Mouse (Mus musculus): ENCODE results near the gene Col6a6. TPM values are rescaled to one million over a fixed set of nuclear protein-coding genes. Genes with fewer than 3 reads are reported as not detected.
A peak's percentile ranks its signal among the peaks of the same experiment; 100 is the strongest.

The Col6a6 gene
- polyA plus RNA-seq, 1 experiment from 2014 or later, result 0.09 TPM

DNA sequence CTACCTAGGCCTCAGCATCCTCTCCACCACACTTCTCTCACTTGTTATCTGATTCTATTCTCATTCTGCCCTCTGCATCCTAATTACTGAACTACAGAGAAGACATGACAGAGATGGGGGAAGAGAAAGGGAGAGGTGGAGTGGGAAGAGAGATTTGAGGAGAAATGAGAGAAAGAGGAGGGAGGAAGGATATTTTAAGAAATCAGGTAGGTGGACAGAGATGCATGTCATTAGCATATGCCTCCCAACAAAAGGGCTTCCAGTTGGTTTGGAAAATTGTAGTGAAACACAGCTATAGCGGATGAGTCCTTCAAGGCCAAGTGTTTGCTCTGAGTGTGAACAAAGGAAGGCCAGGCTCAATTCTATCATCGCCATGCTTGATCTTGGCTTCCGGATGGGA is 115.9 kb downstream of the Col6a6 start:
- Histone ChIP-seq H3K27me3 (ENCODE audit: control insufficient read depth, insufficient read depth, low read length) (no peaks in the 10 kb centered on the region), H3K4me2 (replicated peaks; ENCODE audit: low read depth, low read length) (no peak overlapping the region), H3K9ac (ENCODE audit: low read depth, low read length) (no peak overlapping the region), H3K4me1 (replicated peaks; ENCODE audit: control insufficient read depth, insufficient read depth, low read length) (no peaks in the 10 kb centered on the region), H3K27ac (ENCODE audit: low read depth, low read length) (no peak overlapping the region), H3K36me3 (ENCODE audit: control insufficient read depth, insufficient read depth, low read length) (no peaks in the 10 kb centered on the region), H3K4me3 (ENCODE audit: low read depth, low read length) (no peak overlapping the region), H3K9me3 (ENCODE audit: control insufficient read depth, low read length) (no peaks in the 10 kb centered on the region)
- DNase-seq (ENCODE audit: low spot score) (no peak), ATAC-seq (ENCODE audit: low FRiP score) (no peak)
- 91% methylated on average over 3 of the region's 3 CpGs for WGBS

DNA sequence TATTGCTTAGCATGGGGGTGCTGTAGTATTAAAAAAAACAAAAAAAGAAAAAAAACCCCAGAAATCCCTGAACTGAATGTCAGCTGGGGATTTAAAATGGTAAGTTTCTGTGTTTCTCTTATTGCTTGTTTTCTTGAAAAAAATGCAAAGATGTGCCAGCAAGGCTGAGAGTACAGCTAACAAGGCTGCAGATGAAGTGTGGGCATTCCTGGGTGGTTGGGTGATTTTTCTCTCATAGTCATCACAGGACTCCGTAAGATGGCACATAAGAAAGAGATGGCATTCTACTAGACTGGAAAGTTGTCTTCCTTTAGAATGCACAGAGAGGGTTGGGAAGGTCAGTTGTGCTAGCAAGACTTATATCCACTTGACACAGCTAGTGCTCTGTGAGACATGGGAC is 122.9 kb downstream of the Col6a6 start:
- H3K27me3 ChIP-seq (ENCODE audit: control insufficient read depth, insufficient read depth, low read length), result no peaks in the 10 kb centered on the region
- H3K9me3 ChIP-seq (ENCODE audit: control insufficient read depth, low read length), result no peaks in the 10 kb centered on the region
- H3K4me1 ChIP-seq (replicated peaks; ENCODE audit: control insufficient read depth, insufficient read depth, low read length), result no peaks in the 10 kb centered on the region
- no peak overlapping the region for H3K9ac ChIP-seq (ENCODE audit: low read depth, low read length)
- 96% methylated on average over 1 of the region's 1 CpGs for WGBS
- H3K4me3 ChIP-seq (ENCODE audit: low read depth, low read length), result no peak overlapping the region
- H3K27ac ChIP-seq (ENCODE audit: low read depth, low read length), result no peak overlapping the region
- no peak for ATAC-seq (ENCODE audit: low FRiP score)
- no peaks in the 10 kb centered on the region for H3K36me3 ChIP-seq (ENCODE audit: control insufficient read depth, insufficient read depth, low read length)
- no peak overlapping the region for H3K4me2 ChIP-seq (replicated peaks; ENCODE audit: low read depth, low read length)
- DNase-seq (ENCODE audit: low spot score), result no peak

DNA sequence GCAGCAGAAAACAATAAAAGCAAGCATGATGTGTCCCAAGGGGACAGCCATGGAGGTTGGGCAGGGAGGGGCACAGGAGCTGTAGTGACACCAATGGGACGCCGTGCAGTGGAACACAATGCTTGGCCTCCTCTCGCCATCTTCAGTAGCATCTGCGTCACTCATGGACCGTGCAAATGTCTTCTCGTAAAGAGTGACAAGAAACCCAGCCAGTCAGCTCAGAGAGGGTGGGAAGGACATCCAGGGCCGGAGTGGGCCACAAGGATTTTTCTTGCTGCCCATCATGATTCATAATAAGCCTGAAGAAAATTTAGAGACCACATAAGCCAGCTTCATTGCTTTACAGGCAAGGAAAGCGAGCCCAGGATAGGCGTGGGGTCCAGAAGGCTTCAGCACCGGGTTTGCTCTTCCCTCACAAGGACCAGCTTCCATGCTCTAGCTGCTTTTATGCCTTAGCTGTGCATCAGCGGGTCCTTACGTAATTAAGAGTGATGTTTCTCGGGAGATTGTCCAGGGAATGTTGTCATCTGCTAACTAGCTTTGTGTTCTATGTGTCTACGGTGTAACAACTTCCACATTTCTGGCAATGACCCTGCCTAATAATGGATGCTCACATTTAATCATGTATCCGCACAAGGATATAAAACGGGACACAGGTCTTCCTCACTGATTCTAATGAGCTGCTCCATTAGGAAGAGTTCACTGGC is 123.6 kb downstream of the Col6a6 start:
- Histone ChIP-seq H3K4me2 (replicated peaks; ENCODE audit: low read depth, low read length) (no peak overlapping the region), H3K9ac (ENCODE audit: low read depth, low read length) (no peak overlapping the region), H3K4me1 (replicated peaks; ENCODE audit: control insufficient read depth, insufficient read depth, low read length) (no peaks in the 10 kb centered on the region), H3K27ac (ENCODE audit: low read depth, low read length) (no peak overlapping the region), H3K36me3 (ENCODE audit: control insufficient read depth, insufficient read depth, low read length) (no peaks in the 10 kb centered on the region), H3K9me3 (ENCODE audit: control insufficient read depth, low read length) (no peaks in the 10 kb centered on the region), H3K4me3 (ENCODE audit: low read depth, low read length) (no peak overlapping the region), H3K27me3 (ENCODE audit: control insufficient read depth, insufficient read depth, low read length) (no peaks in the 10 kb centered on the region)
- DNase-seq (ENCODE audit: low spot score) (no peak), ATAC-seq (ENCODE audit: low FRiP score) (no peak)
- 85% methylated on average over 16 of the region's 16 CpGs for WGBS

DNA sequence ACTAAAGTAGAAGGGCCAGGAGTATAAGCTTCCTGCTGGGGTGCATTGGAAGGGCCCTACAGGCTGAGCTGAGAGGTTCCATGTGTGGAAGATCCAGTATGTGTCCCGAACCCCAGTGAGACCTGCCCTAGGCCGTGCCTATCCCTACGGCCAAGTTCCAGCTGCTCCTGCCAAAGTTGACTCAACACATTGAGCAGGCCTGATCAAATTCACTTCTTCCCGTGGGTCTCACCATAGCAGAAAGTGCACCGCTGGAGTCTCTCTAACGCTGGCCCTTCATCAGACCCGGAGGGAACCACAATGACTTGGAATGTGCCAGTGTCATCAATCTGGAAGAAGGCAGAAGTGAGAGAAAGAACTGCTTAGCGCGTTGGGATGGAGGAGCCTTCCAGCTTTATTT is 126.0 kb downstream of the Col6a6 start:
- Histone ChIP-seq H3K27ac (ENCODE audit: low read depth, low read length) (no peak overlapping the region), H3K36me3 (ENCODE audit: control insufficient read depth, insufficient read depth, low read length) (no peaks in the 10 kb centered on the region), H3K9ac (ENCODE audit: low read depth, low read length) (no peak overlapping the region), H3K4me3 (ENCODE audit: low read depth, low read length) (no peak overlapping the region), H3K27me3 (ENCODE audit: control insufficient read depth, insufficient read depth, low read length) (no peaks in the 10 kb centered on the region), H3K9me3 (ENCODE audit: control insufficient read depth, low read length) (no peaks in the 10 kb centered on the region), H3K4me2 (replicated peaks; ENCODE audit: low read depth, low read length) (no peak overlapping the region), H3K4me1 (replicated peaks; ENCODE audit: control insufficient read depth, insufficient read depth, low read length) (no peaks in the 10 kb centered on the region)
- DNase-seq (ENCODE audit: low spot score), result no peak
- no peak for ATAC-seq (ENCODE audit: low FRiP score)
- 65% methylated on average over 9 of the region's 9 CpGs for WGBS

DNA sequence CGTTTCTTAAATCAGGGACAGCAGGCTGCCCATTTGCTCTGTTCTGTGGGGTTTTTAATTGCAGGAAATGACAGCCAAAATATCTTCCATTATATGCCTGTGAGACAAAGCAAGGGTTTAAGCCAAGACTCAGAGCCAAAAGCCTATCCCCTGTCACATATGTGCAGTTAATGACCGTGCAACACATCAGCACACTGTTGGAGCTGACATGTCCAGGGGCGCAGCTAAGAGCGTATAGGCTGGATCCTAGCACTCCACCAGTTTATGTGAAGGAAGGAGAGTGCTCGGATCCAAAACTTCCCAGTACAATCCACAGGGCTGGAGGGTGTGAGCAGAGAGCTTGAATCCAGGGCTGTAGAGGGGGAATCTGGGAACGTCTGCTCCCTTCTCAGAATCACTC is 127.3 kb downstream of the Col6a6 start:
- H3K4me2 ChIP-seq (replicated peaks; ENCODE audit: low read depth, low read length), result no peak overlapping the region
- no peak for DNase-seq (ENCODE audit: low spot score)
- H3K9me3 ChIP-seq (ENCODE audit: control insufficient read depth, low read length), result no peaks in the 10 kb centered on the region
- no peak overlapping the region for H3K9ac ChIP-seq (ENCODE audit: low read depth, low read length)
- no peak overlapping the region for H3K4me3 ChIP-seq (ENCODE audit: low read depth, low read length)
- no peak for ATAC-seq (ENCODE audit: low FRiP score)
- WGBS, result 80% methylated on average over 6 of the region's 6 CpGs
- H3K36me3 ChIP-seq (ENCODE audit: control insufficient read depth, insufficient read depth, low read length), result no peaks in the 10 kb centered on the region
- no peaks in the 10 kb centered on the region for H3K4me1 ChIP-seq (replicated peaks; ENCODE audit: control insufficient read depth, insufficient read depth, low read length)
- H3K27me3 ChIP-seq (ENCODE audit: control insufficient read depth, insufficient read depth, low read length), result no peaks in the 10 kb centered on the region
- H3K27ac ChIP-seq (ENCODE audit: low read depth, low read length), result no peak overlapping the region

DNA sequence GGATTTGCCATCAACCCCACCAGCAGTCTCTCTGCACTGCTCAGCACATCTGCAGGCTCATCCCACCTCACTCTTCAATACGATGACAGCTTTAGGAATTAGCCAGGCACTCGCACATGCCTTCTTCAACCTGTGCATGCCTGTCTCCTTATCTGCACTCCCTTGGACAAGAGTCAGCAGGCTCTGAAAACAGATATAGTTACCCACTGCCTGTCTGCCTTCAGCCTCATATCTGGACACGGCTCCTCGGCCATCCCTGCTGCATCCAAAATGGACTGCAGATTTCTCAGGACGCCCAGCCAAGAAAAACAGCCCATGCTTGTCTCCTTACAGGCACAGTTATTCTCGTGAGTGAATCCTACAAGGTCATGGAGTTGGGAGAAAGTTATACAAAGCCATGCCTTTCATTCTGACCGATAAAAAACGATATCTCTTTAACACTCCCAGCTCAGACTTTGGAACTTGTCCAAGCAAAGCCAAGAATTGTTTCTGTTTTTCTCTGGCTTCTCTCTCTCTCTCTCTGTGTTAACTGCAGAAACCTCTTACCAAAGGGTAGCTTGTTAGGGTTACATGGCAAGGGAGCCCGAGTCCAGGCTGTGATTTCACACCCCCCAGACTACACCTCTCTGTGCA is 130.1 kb downstream of the Col6a6 start:
- Histone ChIP-seq H3K36me3 (ENCODE audit: control insufficient read depth, insufficient read depth, low read length) (no peaks in the 10 kb centered on the region), H3K27me3 (ENCODE audit: control insufficient read depth, insufficient read depth, low read length) (no peaks in the 10 kb centered on the region), H3K9me3 (ENCODE audit: control insufficient read depth, low read length) (no peaks in the 10 kb centered on the region), H3K4me3 (ENCODE audit: low read depth, low read length) (no peak overlapping the region), H3K27ac (ENCODE audit: low read depth, low read length) (no peak overlapping the region), H3K9ac (ENCODE audit: low read depth, low read length) (no peak overlapping the region), H3K4me2 (replicated peaks; ENCODE audit: low read depth, low read length) (no peak overlapping the region), H3K4me1 (replicated peaks; ENCODE audit: control insufficient read depth, insufficient read depth, low read length) (no peaks in the 10 kb centered on the region)
- WGBS, result 78% methylated on average over 9 of the region's 9 CpGs
- DNase-seq (ENCODE audit: low spot score), result no peak
- no peak for ATAC-seq (ENCODE audit: low FRiP score)

DNA sequence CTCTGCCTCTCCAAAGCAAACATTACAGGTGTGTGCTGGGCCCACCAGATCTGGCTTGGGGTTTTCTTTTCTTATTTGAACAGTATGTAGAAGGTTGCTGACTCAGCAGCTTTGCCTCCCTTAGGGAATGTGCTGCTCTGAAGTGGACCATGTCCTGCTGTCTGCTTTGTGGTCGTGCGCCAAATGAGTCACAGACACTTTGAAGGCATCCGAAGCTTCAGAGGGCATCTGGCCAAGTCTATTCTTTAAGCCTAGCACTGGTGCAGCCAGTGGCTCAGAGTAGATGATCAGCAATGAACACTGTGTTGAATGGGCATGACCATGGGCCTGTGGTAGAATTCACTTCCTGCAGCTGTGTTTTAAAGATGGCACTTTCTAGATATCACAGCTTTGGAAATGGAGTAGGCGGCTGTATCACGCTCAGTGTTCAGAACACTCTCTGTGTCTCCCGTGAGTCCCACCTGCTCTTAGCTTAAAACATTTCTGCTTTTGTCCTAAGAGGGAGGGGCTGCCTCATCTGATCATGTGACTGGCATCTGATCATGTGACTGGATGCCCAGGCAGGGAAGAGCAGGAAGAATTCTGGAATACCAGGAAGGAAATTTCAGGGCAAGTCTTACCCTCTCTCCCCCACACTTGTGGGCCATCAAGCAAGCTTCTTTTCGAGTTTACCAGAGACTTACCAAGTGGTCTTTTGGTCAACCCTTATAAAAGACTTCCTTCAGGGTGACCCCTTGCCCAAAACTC is 131.0 kb downstream of the Col6a6 start:
- Histone ChIP-seq H3K4me1 (replicated peaks; ENCODE audit: control insufficient read depth, insufficient read depth, low read length) (no peaks in the 10 kb centered on the region), H3K27ac (ENCODE audit: low read depth, low read length) (no peak overlapping the region), H3K27me3 (ENCODE audit: control insufficient read depth, insufficient read depth, low read length) (no peaks in the 10 kb centered on the region), H3K36me3 (ENCODE audit: control insufficient read depth, insufficient read depth, low read length) (no peaks in the 10 kb centered on the region), H3K4me3 (ENCODE audit: low read depth, low read length) (no peak overlapping the region), H3K9me3 (ENCODE audit: control insufficient read depth, low read length) (no peaks in the 10 kb centered on the region), H3K9ac (ENCODE audit: low read depth, low read length) (no peak overlapping the region), H3K4me2 (replicated peaks; ENCODE audit: low read depth, low read length) (no peak overlapping the region)
- 89% methylated on average over 7 of the region's 7 CpGs for WGBS
- ATAC-seq (ENCODE audit: low FRiP score), result no peak
- DNase-seq (ENCODE audit: low spot score), result no peak

DNA sequence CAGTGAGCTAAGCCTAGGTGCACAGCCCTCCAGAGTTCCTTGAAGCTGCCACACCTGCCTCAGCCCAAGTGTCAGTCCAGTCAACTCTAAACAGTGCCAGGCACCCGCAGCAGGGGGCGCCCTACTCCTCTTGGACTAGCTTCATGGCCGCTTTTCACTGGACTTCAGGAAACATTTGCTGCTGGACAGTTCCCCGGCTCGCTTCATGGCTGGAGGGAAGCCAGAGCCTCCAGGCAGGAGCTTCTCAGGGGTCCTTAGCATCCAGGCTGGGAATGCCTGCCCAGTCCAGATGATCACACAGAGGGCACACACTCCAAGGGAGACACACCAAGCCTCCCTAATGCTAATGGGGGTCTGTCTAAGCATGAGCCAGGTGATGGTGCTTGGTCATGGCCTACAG is 134.1 kb downstream of the Col6a6 start:
- 5% methylated on average over 5 of the region's 5 CpGs for WGBS
- no peak for ATAC-seq (ENCODE audit: low FRiP score)
- no peak overlapping the region for H3K4me3 ChIP-seq (ENCODE audit: low read depth, low read length)

DNA sequence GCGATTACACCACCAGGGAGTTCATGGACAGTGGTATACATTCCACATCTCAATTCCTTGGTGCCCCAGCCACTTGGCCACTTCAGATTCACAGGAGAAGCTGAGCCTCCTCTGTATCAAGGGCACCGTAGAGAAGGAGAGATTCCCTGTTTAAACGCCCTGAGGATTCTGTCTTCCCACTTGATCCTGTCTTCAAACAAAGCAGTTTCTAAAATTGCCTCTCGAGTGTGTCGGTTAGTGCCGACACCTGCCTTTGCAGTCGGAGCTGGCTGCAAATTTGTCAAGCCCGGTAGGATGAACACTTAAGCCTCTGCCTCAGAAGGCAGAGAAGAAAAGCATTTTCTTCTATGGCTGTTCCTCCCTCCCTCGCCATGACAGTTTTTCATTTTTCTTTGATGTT is 134.9 kb downstream of the Col6a6 start:
- Histone ChIP-seq H3K36me3 (ENCODE audit: control insufficient read depth, insufficient read depth, low read length) (no peaks in the 10 kb centered on the region), H3K9me3 (ENCODE audit: control insufficient read depth, low read length) (no peaks in the 10 kb centered on the region), H3K4me2 (replicated peaks; ENCODE audit: low read depth, low read length) (no peak overlapping the region), H3K4me3 (ENCODE audit: low read depth, low read length) (no peak overlapping the region), H3K4me1 (replicated peaks; ENCODE audit: control insufficient read depth, insufficient read depth, low read length) (no peaks in the 10 kb centered on the region), H3K9ac (ENCODE audit: low read depth, low read length) (no peak overlapping the region), H3K27me3 (ENCODE audit: control insufficient read depth, insufficient read depth, low read length) (no peaks in the 10 kb centered on the region), H3K27ac (ENCODE audit: low read depth, low read length) (no peak overlapping the region)
- ATAC-seq (ENCODE audit: low FRiP score) (no peak), DNase-seq (ENCODE audit: low spot score) (no peak)
- WGBS, result 92% methylated on average over 9 of the region's 9 CpGs

More for the DNA sequence above, 134.1 kb downstream of the Col6a6 start:
- H3K27me3 ChIP-seq (ENCODE audit: control insufficient read depth, insufficient read depth, low read length), result no peaks in the 10 kb centered on the region
- H3K9me3 ChIP-seq (ENCODE audit: control insufficient read depth, low read length), result no peaks in the 10 kb centered on the region
- H3K9ac ChIP-seq (ENCODE audit: low read depth, low read length), result no peak overlapping the region
- no peaks in the 10 kb centered on the region for H3K36me3 ChIP-seq (ENCODE audit: control insufficient read depth, insufficient read depth, low read length)
- H3K27ac ChIP-seq (ENCODE audit: low read depth, low read length), result no peak overlapping the region
- H3K4me2 ChIP-seq (replicated peaks; ENCODE audit: low read depth, low read length), result no peak overlapping the region
- peak; percentile 87 for DNase-seq (ENCODE audit: low spot score)
- H3K4me1 ChIP-seq (replicated peaks; ENCODE audit: control insufficient read depth, insufficient read depth, low read length), result no peaks in the 10 kb centered on the region
